Mouse (Mus musculus) G1E (cell line): ENCODE results near the gene B9d1. TPM values are rescaled to one million over a fixed set of nuclear protein-coding genes. Genes with fewer than 3 reads are reported as not detected.

Experiments used
- ATAC-seq: 2 replicates; pipeline ENCODE4 v1.8.0; 2016; ENCODE audit warnings: mild to moderate bottlenecking; ENCODE audit not compliant: insufficient number of reproducible peaks, poor library complexity, low FRiP score, severe bottlenecking; ENCODE audit errors: extremely low read depth
- DNase-seq: peaks from one replicate; pipeline ENCODE4 v3.0.0; 2012; ENCODE audit warnings: low spot score
- H3K27me3 ChIP-seq: 2 replicates; pipeline ENCODE4 v1.6.1; 2012; ENCODE audit warnings: mild to moderate bottlenecking, low read length, inconsistent platforms; ENCODE audit not compliant: insufficient read depth
- H3K36me3 ChIP-seq: replicated peaks from 2 replicates; pipeline ENCODE3; 2012; ENCODE audit warnings: mild to moderate bottlenecking, inconsistent platforms
- H3K4me1 ChIP-seq: 2 replicates; pipeline ENCODE4 v1.6.1; 2012; ENCODE audit warnings: low read depth, low read length, inconsistent platforms, mixed read lengths; ENCODE audit not compliant: insufficient read depth
- H3K4me3 ChIP-seq: 2 replicates; pipeline ENCODE4 v1.5.1; 2012; ENCODE audit warnings: low read depth, mild to moderate bottlenecking, inconsistent platforms, low read length, moderate library complexity, mixed read lengths
- H3K9me3 ChIP-seq: replicated peaks from 2 replicates; pipeline ENCODE4 v1.6.1; 2012; ENCODE audit warnings: inconsistent platforms
- CTCF ChIP-seq: IDR thresholded peaks from 2 replicates; pipeline ENCODE4 v1.5.1; 2012; ENCODE audit warnings: low read depth, low read length, inconsistent platforms, mixed read lengths
- GATA1 ChIP-seq: IDR thresholded peaks from 2 replicates; pipeline ENCODE4 v1.6.1; 2012; ENCODE audit warnings: borderline replicate concordance, low read length, inconsistent platforms, mixed read lengths
- GATA2 ChIP-seq: IDR thresholded peaks from 2 replicates; pipeline ENCODE4 v1.6.1; 2012; ENCODE audit warnings: low read depth, low read length, inconsistent platforms, borderline replicate concordance
- POLR2AphosphoS5 ChIP-seq: IDR thresholded peaks from 2 replicates; pipeline ENCODE4 v1.6.1; 2012; ENCODE audit warnings: low read depth, low read length, inconsistent platforms; ENCODE audit not compliant: insufficient replicate concordance
- TAL1 ChIP-seq: conservative IDR thresholded peaks from 2 replicates; pipeline ENCODE4 v1.6.1; 2012; ENCODE audit warnings: low read depth, low read length, inconsistent platforms, mixed read lengths
- polyA plus RNA-seq: library from polyadenylated mRNA; stranded (reverse); fragments of >175 nt; gene quantifications from 2 replicates; pipeline ENCODE4 v1.2.3, GENCODE M21; 2012
- total RNA-seq, 2 experiments: library from RNA; stranded (forward) in 1 of 2; stranded (reverse) in 1 of 2; fragments of 200-1000 nt in 1 of 2; fragments of >200 nt in 1 of 2; fragmentation: Nextera tagmentation in 1 of 2; gene quantifications; 2 replicates each; pipeline ENCODE4 v1.2.3; 2014 to 2017

B9d1 gene
- total and polyA plus RNA-seq, 3 experiments: 9.6 to 28.2 (median 11.2) TPM

- Histone ChIP-seq H3K27me3 (no peaks in the 10 kb centered on the region), H3K4me1 (peaks cover 3% of the 10 kb centered on the region), H3K4me3 (no peak overlapping the region), H3K9me3 (no peaks in the 10 kb centered on the region), H3K36me3 (peaks cover 4% of the 10 kb centered on the region)
- TF ChIP-seq POLR2AphosphoS5 (no peak), GATA1 (no peak), GATA2 (no peak), TAL1 (no peak), CTCF (no peak)
- no peak for ATAC-seq
- DNase-seq: no peak
Measured at GRCm38 (mm10) chr11:61536952-61537351, 32.0 kb downstream of the B9d1 start.

GRCm38 (mm10) chr11:61537362-61537761, 32.4 kb downstream of the B9d1 start:
- DNase-seq: no peak
- no peaks in the 10 kb centered on the region for H3K9me3 ChIP-seq
- H3K4me1 ChIP-seq: peaks cover 3% of the 10 kb centered on the region
- TF ChIP-seq GATA1 (no peak), CTCF (no peak), POLR2AphosphoS5 (no peak), TAL1 (no peak), GATA2 (no peak)
- H3K36me3 ChIP-seq: peaks cover 4% of the 10 kb centered on the region
- no peaks in the 10 kb centered on the region for H3K27me3 ChIP-seq
- no peak overlapping the region for H3K4me3 ChIP-seq
- no peak for ATAC-seq

- peaks cover 10% of the 10 kb centered on the region for H3K36me3 ChIP-seq
Measured at GRCm38 (mm10) chr11:61540642-61541041, 35.7 kb downstream of the B9d1 start.

DNA sequence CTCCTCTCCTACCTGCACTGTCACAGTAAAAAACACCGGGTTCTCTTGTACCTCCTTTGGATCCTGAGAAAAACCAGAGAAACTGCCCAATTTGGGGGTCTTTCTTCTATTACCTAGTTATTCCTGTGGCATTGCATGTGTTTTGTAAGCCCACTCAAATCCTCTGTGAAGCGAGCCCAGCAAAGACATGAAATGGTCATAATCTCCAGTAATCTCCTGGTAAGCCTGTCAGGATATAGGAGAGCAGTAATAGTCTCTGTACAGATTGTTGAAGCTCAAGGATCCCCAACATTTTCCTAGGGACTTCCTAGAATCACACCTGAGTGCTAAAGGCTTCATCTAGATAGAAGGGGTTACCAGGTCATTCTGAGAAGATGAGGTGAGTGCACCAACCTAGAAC, 36.2 kb downstream of the B9d1 start:
- H3K27me3 ChIP-seq: no peaks in the 10 kb centered on the region
- no peak overlapping the region for H3K4me3 ChIP-seq
- no peaks in the 10 kb centered on the region for H3K9me3 ChIP-seq
- peaks cover 3% of the 10 kb centered on the region for H3K4me1 ChIP-seq
- ATAC-seq: no peak
- no peak for TF ChIP-seq GATA1
- no peak for TF ChIP-seq CTCF
- TF ChIP-seq TAL1: no peak
- no peak for TF ChIP-seq POLR2AphosphoS5
- TF ChIP-seq GATA2: no peak
- peaks cover 12% of the 10 kb centered on the region for H3K36me3 ChIP-seq
- DNase-seq: no peak

More at GRCm38 (mm10) chr11:61540642-61541041, 35.7 kb downstream of the B9d1 start:
- ATAC-seq (no peak), DNase-seq (no peak)
- Histone ChIP-seq H3K27me3 (no peaks in the 10 kb centered on the region), H3K4me3 (no peak overlapping the region), H3K9me3 (no peaks in the 10 kb centered on the region), H3K4me1 (peaks cover 3% of the 10 kb centered on the region)
- TF ChIP-seq POLR2AphosphoS5 (no peak), TAL1 (no peak), GATA2 (no peak)

- no peak for ATAC-seq
- Histone ChIP-seq H3K27me3 (no peaks in the 10 kb centered on the region), H3K36me3 (peaks cover 12% of the 10 kb centered on the region), H3K4me3 (no peak overlapping the region), H3K4me1 (no peaks in the 10 kb centered on the region), H3K9me3 (no peaks in the 10 kb centered on the region)
- DNase-seq: no peak
- TF ChIP-seq POLR2AphosphoS5: no peak
- no peak for TF ChIP-seq GATA2
- TF ChIP-seq GATA1: no peak
Measured at GRCm38 (mm10) chr11:61545586-61545985, 40.6 kb downstream of the B9d1 start.

DNA sequence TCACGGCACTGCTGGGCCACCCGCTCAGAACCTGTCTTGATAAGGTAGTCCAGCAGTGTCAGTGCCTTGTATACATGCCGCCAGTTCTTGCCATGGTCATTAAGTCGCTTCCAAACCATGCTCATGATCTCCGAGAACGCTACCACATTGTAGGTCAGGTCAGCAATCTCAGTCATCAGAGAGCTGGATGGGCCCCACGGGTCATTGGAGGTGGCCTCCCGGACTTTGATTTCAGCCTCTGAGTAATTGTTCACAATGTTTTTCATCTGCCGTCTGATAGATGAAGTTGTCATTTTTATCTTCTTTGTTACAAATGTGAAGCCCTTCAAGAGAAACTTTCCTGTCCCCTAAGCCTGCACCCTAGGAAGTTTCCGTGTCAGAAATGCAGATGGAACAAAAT, 41.5 kb downstream of the B9d1 start:
- DNase-seq (no peak), ATAC-seq (no peak)
- no peaks in the 10 kb centered on the region for H3K27me3 ChIP-seq
- TF ChIP-seq TAL1 (no peak), GATA2 (no peak), CTCF (no peak), POLR2AphosphoS5 (no peak), GATA1 (no peak)
- H3K4me3 ChIP-seq: no peak overlapping the region
- no peaks in the 10 kb centered on the region for H3K9me3 ChIP-seq
- H3K4me1 ChIP-seq: no peaks in the 10 kb centered on the region
- H3K36me3 ChIP-seq: peaks cover 12% of the 10 kb centered on the region

DNA sequence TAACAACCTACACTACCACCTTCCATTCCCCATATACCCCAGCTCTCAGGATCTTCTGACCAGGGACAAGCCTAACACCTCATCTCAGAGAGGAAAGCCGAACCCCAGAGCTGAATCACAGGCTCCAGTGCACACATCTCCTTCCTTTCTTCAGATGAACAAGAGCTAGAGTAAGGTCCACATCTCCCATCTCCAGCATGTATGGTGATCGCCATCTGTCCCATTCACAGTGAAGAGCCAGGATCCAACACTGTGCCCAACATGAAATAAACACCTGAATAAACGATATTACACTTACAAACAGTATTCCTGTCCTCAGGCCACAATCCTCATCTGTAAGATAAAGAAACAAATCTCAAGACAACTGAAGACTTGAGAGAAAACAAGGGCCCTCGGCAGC, 42.8 kb downstream of the B9d1 start:
- no peak for DNase-seq
- H3K36me3 ChIP-seq: peaks cover 12% of the 10 kb centered on the region
- no peak for ATAC-seq
- no peaks in the 10 kb centered on the region for H3K27me3 ChIP-seq
- no peaks in the 10 kb centered on the region for H3K9me3 ChIP-seq
- H3K4me1 ChIP-seq: no peaks in the 10 kb centered on the region
- H3K4me3 ChIP-seq: no peak overlapping the region
- TF ChIP-seq CTCF (no peak), POLR2AphosphoS5 (no peak), GATA1 (no peak), TAL1 (no peak), GATA2 (no peak)
